Mouse (Mus musculus): ENCODE data around the gene Shisa9. TPM values are rescaled to one million over a fixed set of nuclear protein-coding genes. Genes with fewer than 3 reads are reported as not detected.
"Not testable (repeated sequence)": the region's sequence is repeated elsewhere in the genome, so short reads cannot be mapped to it uniquely, and the experiment has no call there.

Gene Shisa9
- polyA plus RNA-seq (2012; rRNA removed), result 2.7 and 3.9 TPM in 2 replicates

DNA sequence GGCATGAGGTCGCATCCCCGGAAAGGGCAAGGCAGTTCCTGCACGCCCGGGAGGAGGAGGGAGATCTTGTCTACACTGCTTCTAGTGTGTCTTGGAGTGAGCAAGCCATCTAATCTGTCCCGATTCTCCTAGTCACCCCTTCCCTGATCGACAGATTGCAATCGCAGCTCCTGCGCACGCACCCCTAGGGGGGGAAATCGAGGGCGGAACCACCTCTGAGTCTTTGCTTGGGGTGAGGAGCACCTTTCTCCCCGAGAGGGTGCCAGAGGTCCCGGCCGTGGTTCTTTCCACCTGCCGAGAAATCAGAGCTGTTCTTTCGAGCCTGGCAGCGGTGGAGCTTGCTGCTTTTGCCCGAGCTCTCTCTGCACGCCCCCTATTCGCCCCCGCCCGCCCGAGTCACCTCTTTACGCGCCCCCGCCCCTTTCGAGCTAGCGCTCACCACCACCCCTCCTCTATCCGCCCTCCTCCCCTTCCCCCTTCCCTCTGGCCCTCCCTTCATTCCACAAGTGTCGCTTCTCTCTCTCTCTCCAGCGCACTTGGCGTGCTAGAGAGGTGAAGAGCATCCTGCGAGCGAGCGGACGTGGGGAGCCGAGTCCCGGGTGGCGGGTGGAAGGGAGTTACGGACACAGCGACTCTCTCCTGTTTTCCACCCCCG lies at the start of gene Shisa9:
TSS of gene Shisa9 (plus strand) at position 498 of the 655 bp plus-strand sequence.
- peak; percentile 28 for DNase-seq (ENCODE audit: low spot score)

DNA sequence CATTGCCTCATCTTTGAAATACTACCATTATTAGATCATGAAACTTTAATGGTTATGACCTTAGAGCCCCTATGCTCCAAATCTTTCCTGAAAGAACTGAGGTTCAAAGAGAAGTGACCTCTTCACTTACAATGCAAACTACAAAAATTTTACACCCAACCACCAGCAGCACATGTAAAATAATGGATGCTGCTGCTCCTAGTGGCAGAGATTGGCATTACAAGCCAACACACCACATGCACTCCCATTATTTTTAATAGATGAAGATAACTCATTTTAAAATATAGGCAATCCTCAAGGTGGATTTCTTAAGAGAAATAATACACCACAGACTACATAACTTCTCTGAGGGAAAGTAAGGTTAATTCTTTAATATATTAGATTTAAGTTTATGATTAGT lies 43.4 kb upstream of the Shisa9 start:
- no peak for DNase-seq (ENCODE audit: low spot score)

DNA sequence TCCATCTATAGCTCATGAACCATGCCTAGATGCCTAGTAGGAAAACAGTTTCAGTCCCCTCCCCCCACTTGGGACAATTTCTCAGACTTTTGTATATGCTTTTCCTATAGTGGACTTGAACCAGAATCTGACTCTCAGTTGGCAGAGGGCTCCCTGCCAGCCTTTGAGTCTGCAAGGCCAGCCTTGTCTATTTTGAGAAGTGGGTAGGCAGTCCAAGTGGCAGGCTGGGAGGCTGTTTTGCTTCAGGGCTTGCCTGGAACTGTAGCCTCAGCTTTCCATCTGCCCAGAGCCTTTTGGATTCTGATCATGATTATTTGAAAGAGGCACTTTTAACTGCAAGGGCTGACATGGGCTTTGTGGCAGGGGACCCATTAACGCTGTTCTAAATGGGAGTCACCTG lies 23.2 kb upstream of the Shisa9 start:
- no peak for DNase-seq (ENCODE audit: low spot score)

DNA sequence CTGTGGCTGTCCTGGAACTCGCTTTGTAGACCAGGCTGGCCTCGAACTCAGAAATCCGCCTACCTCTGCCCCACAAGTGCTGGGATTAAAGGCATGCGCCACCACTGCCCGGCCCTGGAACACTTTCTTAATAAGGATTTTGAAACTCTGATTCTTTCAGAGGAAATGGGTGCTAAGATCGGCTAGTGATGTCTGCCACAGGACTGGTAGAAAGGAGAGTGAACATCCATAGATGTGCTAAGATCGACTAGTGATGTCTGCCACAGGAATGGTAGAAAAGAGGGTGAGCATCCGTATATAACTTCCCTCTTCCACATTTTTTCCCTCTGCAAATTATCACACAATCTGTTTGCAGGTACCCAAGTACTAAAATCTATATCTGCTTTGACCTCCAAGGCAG lies 17.9 kb upstream of the Shisa9 start:
- DNase-seq (ENCODE audit: low spot score), result no peak

DNA sequence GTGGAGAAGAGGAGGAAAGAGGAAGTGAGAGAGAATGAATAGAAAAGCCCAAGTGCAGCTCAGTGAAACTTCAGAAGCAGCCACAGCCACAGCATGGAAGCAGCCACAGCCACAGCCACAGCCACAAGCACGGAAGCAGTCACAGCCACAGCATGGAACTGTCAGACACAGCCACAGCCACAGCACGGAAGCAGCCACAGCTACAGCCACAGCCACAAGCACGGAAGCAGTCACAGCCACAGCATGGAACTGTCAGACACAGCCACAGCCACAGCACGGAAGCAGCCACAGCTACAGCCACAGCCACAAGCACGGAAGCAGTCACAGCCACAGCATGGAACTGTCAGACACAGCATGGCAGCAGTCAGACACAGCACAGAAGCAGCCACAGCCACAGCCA lies 17.1 kb upstream of the Shisa9 start:
- DNase-seq (ENCODE audit: low spot score), result not testable (repeated sequence)

DNA sequence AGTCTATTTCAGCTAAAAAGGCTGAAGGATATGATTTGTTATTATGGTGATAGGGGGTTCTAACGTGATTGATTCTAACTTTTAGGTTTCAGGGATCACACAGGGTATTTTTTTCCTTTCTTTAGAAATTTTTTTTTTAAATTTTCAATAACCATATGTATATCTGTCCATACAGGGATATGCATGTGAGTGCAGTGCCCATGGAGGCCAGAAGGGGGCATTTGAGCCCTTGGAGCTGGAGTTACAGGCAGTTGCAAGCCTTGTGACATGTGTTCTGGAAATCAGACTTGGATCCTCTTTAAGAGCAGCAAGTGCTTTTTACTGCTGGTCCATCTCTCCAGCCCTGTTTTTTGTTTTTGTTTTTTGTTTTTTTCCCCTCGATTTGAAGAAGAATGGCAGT lies 16.3 kb upstream of the Shisa9 start:
- no peak for DNase-seq (ENCODE audit: low spot score)

DNA sequence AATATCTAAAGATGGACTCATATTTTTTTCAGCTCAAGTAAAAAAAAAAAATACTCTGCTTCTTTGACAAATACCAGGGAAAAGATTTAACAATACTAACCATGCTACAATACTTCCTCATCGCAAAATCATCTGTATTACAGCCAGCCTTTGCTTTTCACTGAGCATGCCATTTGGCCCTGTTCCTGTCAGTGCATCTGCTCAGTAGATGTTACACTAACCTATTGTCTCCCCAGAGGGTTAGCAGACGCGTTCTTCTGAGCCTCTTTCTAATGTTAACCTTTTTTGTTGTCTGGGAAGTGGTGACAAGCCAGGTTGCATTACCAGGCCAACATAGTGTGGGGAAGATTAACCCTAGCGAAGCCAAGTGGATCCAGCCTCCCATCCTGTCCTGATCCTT lies 10.2 kb upstream of the Shisa9 start:
- no peak for DNase-seq (ENCODE audit: low spot score)

DNA sequence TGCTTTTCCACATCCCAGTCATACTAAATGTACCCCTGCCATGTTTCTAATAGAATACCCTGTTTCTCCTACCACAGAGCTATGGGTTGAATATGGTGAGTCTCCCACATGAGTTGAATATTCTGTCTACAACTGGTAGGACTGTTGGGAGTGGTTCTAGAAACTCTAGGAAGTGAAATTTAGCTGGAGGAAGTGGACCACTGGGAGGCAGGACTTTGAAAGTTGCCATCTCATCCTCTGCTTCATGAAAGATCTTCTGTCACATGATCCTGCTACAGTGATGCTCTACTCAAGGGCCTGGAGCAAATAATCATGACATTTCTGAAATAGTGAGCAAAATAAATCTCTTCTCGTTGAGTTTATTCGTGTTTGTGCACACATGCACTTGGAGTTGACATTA lies 7.2 kb upstream of the Shisa9 start:
- no peak for DNase-seq (ENCODE audit: low spot score)

DNA sequence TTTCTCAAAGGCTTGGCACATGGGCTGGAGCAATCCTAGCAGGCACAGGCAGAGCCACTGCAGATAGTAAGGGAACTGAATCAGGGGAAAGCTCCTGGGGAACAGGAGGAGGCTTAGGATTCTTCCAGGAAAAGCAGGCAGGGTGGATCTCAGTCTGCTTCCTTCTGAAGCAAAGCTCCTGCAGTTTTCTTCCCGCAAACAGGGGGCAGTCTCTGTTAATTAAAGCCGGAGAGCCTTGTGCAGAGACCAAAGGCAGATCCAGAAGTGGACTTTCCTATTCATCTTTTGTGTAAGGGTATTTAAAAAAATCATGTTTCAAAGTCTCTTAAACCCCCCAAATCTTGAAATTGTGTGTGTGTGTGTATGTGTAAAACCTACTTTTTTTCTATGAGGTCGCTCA lies 3.1 kb upstream of the Shisa9 start:
- DNase-seq (ENCODE audit: low spot score), result no peak

DNA sequence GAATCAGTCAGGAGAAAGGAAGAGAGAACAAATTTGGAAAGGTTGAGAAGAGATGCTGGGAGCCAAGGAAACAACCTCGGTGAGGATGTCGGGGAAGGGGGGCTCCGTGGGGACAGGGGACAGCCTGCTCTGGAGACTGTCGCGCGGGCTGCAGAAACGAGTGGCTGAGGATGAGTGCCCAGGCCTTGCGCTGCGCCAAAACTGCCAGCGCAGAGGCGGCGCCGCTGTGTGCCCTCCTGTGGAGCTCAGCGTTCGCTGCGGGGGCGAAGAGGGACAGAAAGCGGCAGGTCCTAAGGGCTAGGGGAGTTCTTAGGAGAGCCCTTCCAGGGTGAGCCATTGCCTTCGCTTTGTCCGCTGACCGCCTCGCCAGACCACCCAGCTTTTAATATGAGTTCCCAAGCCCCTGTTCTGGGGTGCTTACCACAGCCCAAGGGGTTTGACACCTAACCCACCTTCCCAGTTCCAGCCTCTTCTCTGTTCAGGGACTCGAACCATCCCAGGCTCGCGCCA lies 752 bp upstream of the Shisa9 start:
- DNase-seq (ENCODE audit: low spot score), result no peak

DNA sequence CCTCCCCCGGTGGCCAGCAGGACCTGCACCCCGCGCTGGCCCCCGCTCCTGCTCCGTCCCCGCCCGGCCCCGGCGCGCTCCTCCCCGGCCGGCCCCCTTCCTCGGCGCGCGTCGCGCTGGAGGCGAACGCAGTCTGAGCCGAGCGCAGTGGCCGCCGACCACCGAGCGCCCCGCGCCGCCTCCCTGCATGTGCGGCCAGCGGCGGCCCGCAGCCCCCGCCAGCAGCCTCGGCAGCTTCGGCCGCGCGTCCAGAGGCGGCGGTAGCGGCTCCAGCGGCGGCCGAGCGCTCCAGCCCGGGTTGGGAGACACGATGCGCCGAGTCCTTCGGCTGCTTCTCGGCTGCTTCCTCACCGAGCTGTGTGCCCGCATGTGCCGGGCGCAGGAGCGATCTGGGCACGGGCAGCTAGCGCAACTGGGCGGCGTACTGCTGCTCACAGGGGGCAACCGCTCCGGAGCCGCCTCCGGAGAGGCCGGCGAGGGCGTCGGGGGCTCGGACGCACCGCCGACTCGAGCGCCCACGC lies 418 bp downstream of the Shisa9 start:
- no peak for DNase-seq (ENCODE audit: low spot score)

DNA sequence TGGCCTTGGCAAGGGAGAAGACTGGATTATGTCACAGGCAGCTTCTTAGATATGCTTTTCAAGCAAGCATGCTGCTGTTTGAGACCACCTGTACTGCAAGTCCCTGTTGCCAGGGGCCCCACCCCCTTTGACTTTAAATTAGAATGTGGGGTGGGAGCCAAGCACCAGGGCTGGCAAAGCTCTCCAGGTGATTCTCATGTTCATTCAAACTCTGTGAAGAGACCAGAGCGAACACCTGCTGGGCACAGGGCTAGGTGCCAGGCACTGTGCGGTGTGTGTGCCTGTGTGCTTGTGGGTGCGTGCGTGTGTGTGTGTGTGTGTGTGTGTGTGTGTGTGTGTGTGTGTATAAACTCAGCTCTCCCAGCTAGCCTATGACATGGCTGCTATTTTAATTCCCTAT lies 3.1 kb downstream of the Shisa9 start:
- no peak for DNase-seq (ENCODE audit: low spot score)

DNA sequence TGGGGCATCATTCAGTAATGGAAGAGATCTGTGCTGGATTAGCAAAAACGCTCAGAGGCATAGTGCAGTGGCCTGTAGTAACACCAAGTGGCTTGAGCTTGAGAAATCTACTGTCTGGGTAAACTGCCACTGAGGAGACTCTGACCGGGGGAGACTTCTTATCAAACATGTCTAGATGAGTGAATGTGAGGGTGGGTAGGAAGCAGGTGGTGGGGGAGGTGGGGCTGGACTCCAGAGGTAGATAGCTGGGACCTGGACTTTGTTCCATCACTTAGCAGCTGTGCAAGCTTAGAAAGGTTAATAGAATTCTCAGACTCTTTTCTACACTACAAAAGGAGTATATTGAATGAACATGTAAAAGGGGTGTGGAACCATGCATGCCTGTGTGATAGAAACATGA lies 21.3 kb downstream of the Shisa9 start:
- DNase-seq (ENCODE audit: low spot score), result no peak

DNA sequence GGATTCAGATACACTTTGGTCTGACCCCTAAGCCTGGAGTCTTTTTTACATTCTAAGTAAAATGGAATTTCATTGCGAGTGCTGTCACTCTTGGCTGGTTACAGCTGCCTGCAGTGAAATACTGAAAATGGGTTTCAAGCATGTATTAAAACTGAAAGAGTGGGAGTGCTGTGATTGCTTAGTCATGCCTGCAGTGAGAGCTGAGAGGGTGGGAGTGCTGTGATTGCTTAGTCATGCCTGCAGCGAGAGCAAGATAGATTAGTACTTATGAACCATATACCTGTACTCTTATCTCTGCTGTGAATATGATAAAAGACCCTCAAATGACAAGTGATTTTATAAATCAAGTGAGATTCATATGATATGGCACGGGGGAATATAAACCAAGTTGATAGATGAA lies 26.2 kb downstream of the Shisa9 start:
- DNase-seq (ENCODE audit: low spot score), result no peak

DNA sequence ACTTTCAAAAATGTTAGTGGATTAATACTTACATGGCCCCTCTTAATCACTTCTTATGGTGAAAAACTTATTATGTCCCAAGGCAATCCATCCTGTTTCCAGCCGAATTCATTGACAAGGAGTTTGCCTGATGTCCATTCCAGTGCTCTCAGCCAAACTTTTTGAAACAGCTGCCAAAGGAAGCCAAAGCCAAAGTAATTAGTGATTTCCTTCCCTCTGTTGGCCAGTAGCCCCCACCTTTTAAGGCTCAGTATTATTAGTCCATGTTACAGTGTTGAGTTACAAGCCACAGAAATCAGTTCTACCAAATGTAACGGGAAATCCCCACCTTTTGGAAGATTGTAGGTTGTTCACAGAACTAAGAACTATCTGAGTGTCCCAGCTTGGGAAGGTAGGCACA lies 28.8 kb downstream of the Shisa9 start:
- no peak for DNase-seq (ENCODE audit: low spot score)

DNA sequence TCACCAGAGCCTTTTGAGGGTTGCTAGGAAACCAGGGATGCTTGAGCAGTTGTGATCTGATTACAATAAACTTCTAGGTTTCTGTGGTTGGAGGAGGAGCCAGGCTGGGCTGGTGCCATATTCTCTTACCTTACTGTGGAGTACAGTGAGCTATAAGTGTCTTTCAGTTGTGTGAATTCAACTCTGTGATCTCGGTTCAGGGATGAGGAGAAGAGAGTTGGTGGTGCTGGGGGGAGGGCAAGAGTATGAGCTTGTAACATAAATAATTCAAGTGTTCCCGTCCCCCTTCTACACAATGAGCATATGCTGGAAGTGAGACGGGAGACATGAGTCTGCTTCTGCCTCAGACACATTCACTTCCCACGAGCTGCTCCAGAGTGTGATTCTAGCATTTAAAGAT lies 30.6 kb downstream of the Shisa9 start:
- no peak for DNase-seq (ENCODE audit: low spot score)

DNA sequence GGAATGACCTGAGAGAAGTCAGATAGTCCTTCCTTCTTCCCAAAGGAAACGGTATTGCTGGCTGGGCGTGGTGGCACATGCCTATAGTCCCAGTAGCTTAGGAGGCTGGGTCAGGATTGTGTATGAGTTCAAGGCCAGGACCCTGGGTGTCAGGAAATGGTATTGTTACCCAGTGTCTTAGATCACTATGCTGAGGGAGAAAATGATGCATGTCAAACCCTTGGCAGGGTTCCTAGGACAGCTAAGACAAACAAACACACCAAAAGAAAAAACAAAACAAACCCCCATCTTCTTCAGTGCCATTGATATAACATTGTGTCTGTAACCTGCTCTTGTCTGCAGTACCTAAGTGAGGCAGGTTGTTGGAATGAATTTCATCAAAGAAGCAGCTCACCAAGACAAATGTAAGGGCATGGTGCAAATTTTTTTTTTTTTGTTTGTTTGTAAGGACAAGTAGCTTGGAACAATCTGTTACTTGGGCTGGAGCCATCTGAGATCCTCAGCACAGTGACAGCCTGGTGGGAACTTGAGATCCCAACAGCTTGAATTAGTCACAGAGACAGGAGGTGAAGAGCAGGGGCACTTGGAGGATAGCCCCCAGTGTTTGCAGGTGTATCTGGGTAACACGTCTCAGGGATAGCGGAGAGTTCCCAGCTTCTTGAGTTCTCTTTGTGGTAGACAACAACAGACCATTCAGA lies 34.2 kb downstream of the Shisa9 start:
- DNase-seq (ENCODE audit: low spot score), result no peak

DNA sequence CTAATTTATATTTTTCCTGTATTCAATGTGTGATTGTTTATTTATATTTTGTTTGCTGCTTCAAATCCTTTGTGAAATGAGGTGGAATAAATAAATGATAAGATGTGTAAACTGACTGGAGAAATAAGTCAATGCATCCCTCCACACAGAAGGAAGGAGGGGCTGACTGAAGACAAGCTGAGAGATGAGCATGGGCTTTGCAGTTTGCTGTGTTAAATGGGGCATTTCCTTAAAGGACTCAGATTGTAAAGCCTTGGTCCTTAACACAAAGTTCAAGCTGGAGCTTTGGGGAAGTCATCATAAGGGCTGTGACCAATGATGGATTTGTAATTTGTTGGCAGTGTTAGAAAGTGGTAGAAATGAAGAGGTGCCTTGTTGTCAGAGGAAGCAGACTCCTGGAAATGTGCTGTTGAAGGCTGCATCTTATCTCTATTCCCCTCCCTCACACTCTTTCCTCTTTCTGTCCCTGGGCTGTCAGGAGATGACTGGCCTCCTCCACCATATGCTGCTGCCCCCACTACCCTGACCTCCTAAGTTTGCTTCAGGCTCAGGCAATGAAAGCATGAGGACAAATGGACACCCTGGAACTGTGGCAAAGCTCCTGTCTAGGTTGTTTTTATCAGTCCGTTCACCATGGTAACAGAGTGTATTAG lies 36.3 kb downstream of the Shisa9 start:
- DNase-seq (ENCODE audit: low spot score), result no peak

DNA sequence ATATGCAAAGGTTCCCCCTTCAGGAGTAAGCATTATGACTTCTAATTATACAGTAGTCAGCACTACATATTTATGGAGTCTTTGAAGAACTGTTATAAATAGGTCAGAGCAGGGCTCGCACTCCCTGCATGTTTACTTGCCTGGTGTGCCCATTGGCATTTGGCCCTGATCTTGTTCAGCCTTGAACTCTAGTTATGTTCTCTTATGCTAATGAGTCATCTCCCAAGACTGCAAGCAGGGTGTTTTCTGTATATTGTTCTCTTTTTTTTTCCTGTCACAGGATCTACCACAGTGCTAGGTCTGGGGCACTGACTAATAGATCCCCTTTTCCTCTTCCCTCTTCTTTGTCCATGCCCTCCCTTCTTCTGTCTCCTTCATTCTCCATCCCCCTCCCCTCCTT lies 48.5 kb downstream of the Shisa9 start:
- DNase-seq (ENCODE audit: low spot score), result no peak

DNA sequence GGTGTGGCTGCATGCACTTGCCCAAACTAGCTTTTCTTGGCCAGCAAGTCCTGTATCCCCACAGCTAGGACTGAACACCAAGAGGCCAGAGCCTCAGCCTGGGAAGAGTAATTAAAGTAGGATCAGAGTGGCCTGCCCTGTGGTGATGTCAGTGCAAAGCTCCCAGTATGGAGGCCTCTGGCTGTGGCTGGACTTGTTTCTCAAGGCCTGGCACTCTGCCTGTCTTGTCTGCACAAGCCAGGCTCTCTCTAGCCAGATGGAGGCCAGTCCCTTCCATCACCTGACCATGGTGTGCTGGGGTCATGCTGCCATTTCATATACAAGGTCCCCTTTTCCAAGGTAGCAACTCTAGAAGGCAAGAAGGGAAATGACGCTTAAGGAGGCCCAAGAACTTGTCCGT lies 51.0 kb downstream of the Shisa9 start:
- peak; percentile 23 for DNase-seq (ENCODE audit: low spot score)

DNA sequence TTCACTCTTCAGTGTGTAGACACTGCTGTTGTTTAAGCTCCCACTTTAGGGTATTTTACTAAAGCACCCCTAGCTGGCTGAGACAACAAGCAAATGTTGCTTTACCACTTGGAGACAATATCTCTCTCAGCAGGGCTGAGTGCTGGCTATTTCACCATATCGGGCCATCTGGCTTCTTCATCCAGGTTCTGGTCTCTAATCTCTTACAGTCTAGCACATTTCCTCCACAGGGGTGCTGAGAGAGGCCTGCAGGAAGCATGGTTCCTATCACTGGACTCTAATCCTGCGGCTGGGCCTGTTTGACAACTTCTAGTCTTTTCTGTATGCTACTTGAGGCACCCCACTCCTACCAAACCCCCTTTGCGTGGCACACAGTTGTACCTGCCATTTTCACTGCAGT lies 51.7 kb downstream of the Shisa9 start:
- no peak for DNase-seq (ENCODE audit: low spot score)

DNA sequence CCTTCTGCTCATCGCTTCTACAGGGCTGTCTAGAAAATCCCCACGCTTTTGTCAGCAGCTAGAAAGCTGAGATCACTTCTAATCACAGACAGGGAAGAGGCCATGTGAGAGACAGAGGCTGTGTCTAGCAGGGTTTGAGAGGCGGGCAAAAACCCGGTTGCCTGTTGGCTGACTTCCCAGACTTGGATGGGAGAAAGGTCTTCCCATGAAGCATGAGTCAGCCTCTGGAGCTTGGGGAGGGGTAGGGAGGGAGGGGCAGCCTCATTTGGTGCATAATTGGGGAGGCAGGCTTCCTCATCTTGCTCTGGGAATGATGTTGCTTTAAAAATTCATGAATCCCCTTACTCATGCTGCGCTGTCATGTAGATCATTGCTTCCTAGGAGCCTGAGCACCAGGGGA lies 57.0 kb downstream of the Shisa9 start:
- DNase-seq (ENCODE audit: low spot score), result no peak

DNA sequence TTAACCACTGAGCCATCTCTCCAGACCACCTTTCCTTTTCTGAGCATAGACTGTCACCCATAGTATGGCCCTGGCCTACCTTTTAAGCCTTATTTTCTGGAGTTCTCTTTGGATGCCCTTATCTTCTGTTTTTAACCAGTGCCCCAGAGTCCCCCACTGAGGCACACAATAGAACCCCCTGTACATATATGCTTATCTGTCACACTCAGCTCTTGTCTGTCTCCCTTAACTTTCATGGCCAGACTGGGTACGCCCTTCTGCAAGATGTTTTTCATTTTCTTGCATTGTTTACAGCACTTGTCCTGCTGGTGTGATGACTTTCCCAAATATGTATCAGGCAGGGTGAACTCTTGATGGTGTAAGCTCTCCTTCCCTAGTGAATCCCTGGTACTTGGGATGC lies 68.1 kb downstream of the Shisa9 start:
- DNase-seq (ENCODE audit: low spot score), result no peak

Data from urinary bladder, adult 2 months (tissue).